Comparison of ENCODE assay signal across 8 mouse cellular contexts in genomic region chr6:48397336-48397735, GRCm38 (mm10). TPM values are rescaled to one million over a fixed set of nuclear protein-coding genes. Genes with fewer than 3 reads are reported as not detected.
DNase-seq lines count a peak whose midpoint lies in the region; ATAC-seq and TF ChIP-seq lines count a peak whose summit lies in the region.

No protein-coding gene starts in this region.

- H3K36me3 ChIP-seq in embryonic facial prominence, embryonic 13.5 days: no peaks in the 10 kb centered on the region
- H3K36me3 ChIP-seq in intestine, postnatal 0 days (ENCODE audit: control insufficient read depth, insufficient read depth): no peaks in the 10 kb centered on the region
- H3K36me3 ChIP-seq in neural tube, embryonic 13.5 days: no peaks in the 10 kb centered on the region

- no peak overlapping the region for H3K27ac ChIP-seq in embryonic facial prominence, embryonic 13.5 days
- no peak overlapping the region for H3K27ac ChIP-seq in intestine, postnatal 0 days (ENCODE audit: low read depth, low read length)
- no peak overlapping the region for H3K27ac ChIP-seq in neural tube, embryonic 13.5 days (replicated peaks)

- WGBS in embryonic facial prominence, embryonic 13.5 days: 58% methylated on average over 4 of the region's 4 CpGs
- WGBS in intestine, postnatal 0 days: 66% methylated on average over 4 of the region's 4 CpGs
- WGBS in neural tube, embryonic 13.5 days: 56% methylated on average over 4 of the region's 4 CpGs

- H3K4me2 ChIP-seq in embryonic facial prominence, embryonic 13.5 days: peak overlapping the region; percentile 79; the same call in 1 of the 2 replicates
- H3K4me2 ChIP-seq in intestine, postnatal 0 days (replicated peaks; ENCODE audit: low read depth): no peak overlapping the region
- peak overlapping the region; percentile 71 for H3K4me2 ChIP-seq in neural tube, embryonic 13.5 days

- ATAC-seq in embryonic facial prominence, embryonic 13.5 days (ENCODE audit: insufficient number of reproducible peaks, insufficient read depth, low FRiP score, low TSS enrichment, low read depth): no peak
- ATAC-seq in intestine, postnatal 0 days: no peak
- ATAC-seq in neural tube, embryonic 13.5 days (ENCODE audit: low read depth): no peak
- no peak; the same call in 1 of the 2 replicates for ATAC-seq in frontal cortex, adult (ENCODE audit: low TSS enrichment)

- 0 out of 2 replicates have a peak overlapping the region, but pooled peaks have one; percentile 40 for H3K9ac ChIP-seq in embryonic facial prominence, embryonic 13.5 days
- H3K9ac ChIP-seq in intestine, postnatal 0 days (ENCODE audit: low read depth, low read length): no peak overlapping the region
- peak overlapping the region; percentile 87 for H3K9ac ChIP-seq in neural tube, embryonic 13.5 days

- peak; percentile 42 to 60 for DNase-seq in kidney, postnatal 36 days
- DNase-seq in kidney, adult 8-10 months: no peak
- peak; percentile 65 for DNase-seq in adrenal gland, postnatal 14 days
- no peak for DNase-seq in urinary bladder, postnatal 10 days (ENCODE audit: low spot score)

- TF ChIP-seq CTCF in intestine, postnatal 0 days (IDR thresholded peaks at IDR 0.05; ENCODE audit: low read depth): peak; percentile 63

- H3K4me1 ChIP-seq in embryonic facial prominence, embryonic 13.5 days: peaks cover 22% of the 10 kb centered on the region
- peaks cover 6% of the 10 kb centered on the region for H3K4me1 ChIP-seq in intestine, postnatal 0 days (replicated peaks; ENCODE audit: control insufficient read depth, insufficient read depth, low read length)
- H3K4me1 ChIP-seq in neural tube, embryonic 13.5 days (replicated peaks): peaks cover 36% of the 10 kb centered on the region

- 0 out of 2 replicates have a peak overlapping the region, but pooled peaks have one; percentile 84 for H3K4me3 ChIP-seq in embryonic facial prominence, embryonic 13.5 days
- H3K4me3 ChIP-seq in intestine, postnatal 0 days (ENCODE audit: low read depth, low read length): no peak overlapping the region
- no peak overlapping the region for H3K4me3 ChIP-seq in neural tube, embryonic 13.5 days

- no peaks in the 10 kb centered on the region for H3K27me3 ChIP-seq in embryonic facial prominence, embryonic 13.5 days
- H3K27me3 ChIP-seq in intestine, postnatal 0 days (replicated peaks; ENCODE audit: control insufficient read depth, insufficient read depth, low read length): no peaks in the 10 kb centered on the region
- H3K27me3 ChIP-seq in neural tube, embryonic 13.5 days: no peaks in the 10 kb centered on the region

- no peaks in the 10 kb centered on the region for H3K9me3 ChIP-seq in embryonic facial prominence, embryonic 13.5 days
- no peaks in the 10 kb centered on the region for H3K9me3 ChIP-seq in intestine, postnatal 0 days (ENCODE audit: control insufficient read depth)
- no peaks in the 10 kb centered on the region for H3K9me3 ChIP-seq in neural tube, embryonic 13.5 days

RNA-seq across cellular contexts. Expression of gene Krba1, which starts 1.9 kb away (rescaled TPM):
- total RNA-seq in adrenal gland, postnatal 14 days (2021): 26.3 and 30.5 TPM in 2 replicates
- 25.8 and 28.0 TPM in 2 replicates for polyA plus RNA-seq in embryonic facial prominence, embryonic 13.5 days (2015; fragmentation: Nextera tagmentation; extraction: Ambion mirVana)
- 20.0 and 20.1 TPM in 2 replicates for polyA plus RNA-seq in intestine, postnatal 0 days (2015; fragmentation: Nextera tagmentation; extraction: Ambion mirVana)
- 23.8 and 27.4 TPM in 2 replicates for polyA plus RNA-seq in neural tube, embryonic 13.5 days (2015; fragmentation: Nextera tagmentation; extraction: Ambion mirVana)

RNA-seq across cellular contexts. Expression of gene Zfp467, which starts 48.3 kb away (rescaled TPM):
- total RNA-seq in adrenal gland, postnatal 14 days (2021): 41.5 and 42.1 TPM in 2 replicates
- 30.2 and 31.6 TPM in 2 replicates for polyA plus RNA-seq in embryonic facial prominence, embryonic 13.5 days (2015; fragmentation: Nextera tagmentation; extraction: Ambion mirVana)
- 18.9 and 19.3 TPM in 2 replicates for polyA plus RNA-seq in intestine, postnatal 0 days (2015; fragmentation: Nextera tagmentation; extraction: Ambion mirVana)
- 21.0 and 22.6 TPM in 2 replicates for polyA plus RNA-seq in neural tube, embryonic 13.5 days (2015; fragmentation: Nextera tagmentation; extraction: Ambion mirVana)

RNA-seq across cellular contexts. Expression of gene Sspo, which starts 50.7 kb away (rescaled TPM):
- 2.6 TPM in 2 replicates for total RNA-seq in adrenal gland, postnatal 14 days (2021)
- 0.25 and 0.46 TPM in 2 replicates for polyA plus RNA-seq in embryonic facial prominence, embryonic 13.5 days (2015; fragmentation: Nextera tagmentation; extraction: Ambion mirVana)
- 0.61 and 0.74 TPM in 2 replicates for polyA plus RNA-seq in intestine, postnatal 0 days (2015; fragmentation: Nextera tagmentation; extraction: Ambion mirVana)
- polyA plus RNA-seq in neural tube, embryonic 13.5 days (2015; fragmentation: Nextera tagmentation; extraction: Ambion mirVana): 0.31 and 0.43 TPM in 2 replicates

Comparison
In these comparisons a context has a peak if more than half of its experiments do, and no peak if none do; other contexts are left out.
1. DNase-seq: peak in kidney, postnatal 36 days (2 of 2) and adrenal gland, postnatal 14 days (single experiment); none in kidney, adult 8-10 months (0 of 2) and urinary bladder, postnatal 10 days (single experiment).